Mouse (Mus musculus): ENCODE results near the gene Lin7a. TPM values are rescaled to one million over a fixed set of nuclear protein-coding genes. Genes with fewer than 3 reads are reported as not detected.

Lin7a gene
- polyA plus RNA-seq, 1 experiment from 2014 or later = 0.74 TPM

DNA sequence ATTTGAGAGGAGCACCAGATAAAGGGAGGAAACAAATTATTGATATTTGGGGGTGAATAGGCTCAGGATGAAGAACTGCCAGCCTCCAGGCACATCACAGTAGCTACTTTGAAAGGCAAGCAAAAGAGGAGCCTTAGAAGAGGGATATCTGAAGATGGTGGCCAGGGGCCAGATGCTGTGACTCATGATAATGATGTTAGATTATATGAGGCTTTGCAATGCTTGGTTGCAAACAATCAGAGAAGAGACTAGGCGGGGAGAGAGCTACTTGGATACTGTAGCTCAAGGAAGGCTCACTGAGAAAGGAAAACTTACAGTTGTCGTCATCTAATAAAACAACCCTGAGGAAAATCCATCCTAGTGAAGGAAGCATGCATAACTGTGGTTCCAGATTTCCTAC lies 5.2 kb downstream of the Lin7a start:
- ATAC-seq (ENCODE audit: low FRiP score, low TSS enrichment) (no peak), DNase-seq (ENCODE audit: low spot score) (no peak)
- Histone ChIP-seq H3K4me3 (ENCODE audit: low read depth, low read length) (no peak overlapping the region), H3K36me3 (ENCODE audit: control insufficient read depth, insufficient read depth, low read length) (no peaks in the 10 kb centered on the region), H3K4me1 (replicated peaks; ENCODE audit: control insufficient read depth, insufficient read depth) (no peaks in the 10 kb centered on the region), H3K9me3 (ENCODE audit: control insufficient read depth, low read length) (no peaks in the 10 kb centered on the region), H3K9ac (ENCODE audit: low read length) (no peak overlapping the region), H3K27ac (replicated peaks) (no peak overlapping the region), H3K4me2 (replicated peaks; ENCODE audit: low read depth) (no peak overlapping the region), H3K27me3 (ENCODE audit: control insufficient read depth, insufficient read depth, low read length) (no peaks in the 10 kb centered on the region)
- 76% methylated on average over 2 of the region's 2 CpGs for WGBS
- TF ChIP-seq CTCF (IDR thresholded peaks at IDR 0.05; ENCODE audit: low read depth) (no peak), EP300 (optimal IDR thresholded peaks at IDR 0.05) (no peak)

DNA sequence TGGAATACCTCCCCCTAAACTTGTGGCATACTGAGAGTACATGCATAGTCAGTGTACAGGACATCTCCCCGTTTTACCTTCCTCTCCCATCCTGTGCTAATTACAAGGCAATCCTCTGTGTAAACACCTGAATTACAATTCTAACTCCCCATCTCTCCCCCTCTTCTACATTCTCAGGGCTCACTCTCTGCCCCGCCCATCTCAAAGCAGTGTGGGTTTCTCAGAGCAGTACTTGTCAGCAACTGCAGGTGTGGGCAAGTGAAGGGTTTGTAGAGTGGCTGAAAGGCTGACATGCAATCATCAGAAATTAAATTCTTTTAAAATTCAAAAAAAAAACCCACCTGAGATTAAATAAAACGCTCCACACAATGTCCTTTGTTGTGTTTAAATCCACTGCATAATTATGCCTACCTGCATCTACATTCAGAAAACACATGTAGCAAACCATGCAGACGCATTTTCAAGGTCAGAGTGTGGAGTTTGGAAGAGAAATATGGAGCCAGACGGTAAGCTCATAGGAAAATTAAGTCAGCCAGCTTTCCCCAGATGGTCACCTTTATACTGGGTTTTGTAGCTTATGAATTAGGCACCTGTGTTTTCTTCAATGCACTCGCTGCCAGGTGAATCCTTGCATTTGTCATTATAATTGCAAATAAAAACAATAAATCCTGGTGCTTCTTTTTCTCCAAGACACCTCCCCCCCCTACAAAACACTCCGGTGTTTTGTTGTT lies 22.6 kb downstream of the Lin7a start:
- H3K27me3 ChIP-seq (ENCODE audit: control insufficient read depth, insufficient read depth, low read length) = no peaks in the 10 kb centered on the region
- no peak overlapping the region for H3K9ac ChIP-seq (ENCODE audit: low read length)
- H3K9me3 ChIP-seq (ENCODE audit: control insufficient read depth, low read length) = no peaks in the 10 kb centered on the region
- DNase-seq (ENCODE audit: low spot score) = no peak
- WGBS = 59% methylated on average over 7 of the region's 7 CpGs
- no peak overlapping the region for H3K4me2 ChIP-seq (replicated peaks; ENCODE audit: low read depth)
- no peak for ATAC-seq (ENCODE audit: low FRiP score, low TSS enrichment)
- TF ChIP-seq EP300 (optimal IDR thresholded peaks at IDR 0.05) (no peak), CTCF (IDR thresholded peaks at IDR 0.05; ENCODE audit: low read depth) (no peak)
- no peak overlapping the region for H3K27ac ChIP-seq (replicated peaks)
- H3K36me3 ChIP-seq (ENCODE audit: control insufficient read depth, insufficient read depth, low read length) = no peaks in the 10 kb centered on the region
- no peaks in the 10 kb centered on the region for H3K4me1 ChIP-seq (replicated peaks; ENCODE audit: control insufficient read depth, insufficient read depth)
- H3K4me3 ChIP-seq (ENCODE audit: low read depth, low read length) = no peak overlapping the region

DNA sequence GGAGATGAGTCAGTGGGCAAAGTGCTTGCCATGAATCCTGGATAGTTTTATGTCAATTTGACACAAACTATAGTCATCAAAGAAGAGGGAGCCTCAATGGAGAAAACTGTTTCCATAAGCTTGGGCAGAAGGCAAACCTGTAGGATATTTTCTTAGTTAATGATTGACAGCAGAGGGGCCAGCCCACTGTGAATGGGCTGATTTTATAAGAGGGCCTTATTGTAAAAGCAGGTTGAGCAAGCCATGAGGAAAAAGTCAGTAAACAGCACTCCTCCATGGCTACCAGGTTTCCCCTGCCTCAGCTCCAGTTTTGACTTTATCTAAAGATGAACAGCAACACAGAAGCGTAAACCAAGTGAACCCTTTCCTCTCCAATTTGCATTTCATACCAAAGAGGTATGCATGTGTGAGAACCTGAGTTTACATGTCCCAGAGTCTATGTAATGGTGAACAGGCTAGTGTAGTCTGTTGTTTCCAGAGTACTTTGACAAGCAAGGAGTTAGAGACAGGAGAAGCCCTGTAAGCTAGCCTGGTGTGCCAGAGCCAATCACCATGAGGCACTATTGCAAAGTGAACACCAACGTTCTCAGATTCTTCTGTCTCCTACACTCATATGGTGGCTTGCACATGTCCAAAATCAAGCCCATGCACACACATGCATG lies 29.2 kb downstream of the Lin7a start:
- 63% methylated on average over 2 of the region's 2 CpGs for WGBS
- no peak overlapping the region for H3K9ac ChIP-seq (ENCODE audit: low read length)
- H3K27ac ChIP-seq (replicated peaks) = no peak overlapping the region
- TF ChIP-seq EP300 (optimal IDR thresholded peaks at IDR 0.05) (no peak), CTCF (IDR thresholded peaks at IDR 0.05; ENCODE audit: low read depth) (no peak)
- no peak for DNase-seq (ENCODE audit: low spot score)
- H3K4me2 ChIP-seq (replicated peaks; ENCODE audit: low read depth) = no peak overlapping the region
- H3K4me3 ChIP-seq (ENCODE audit: low read depth, low read length) = no peak overlapping the region
- H3K9me3 ChIP-seq (ENCODE audit: control insufficient read depth, low read length) = no peaks in the 10 kb centered on the region
- H3K4me1 ChIP-seq (replicated peaks; ENCODE audit: control insufficient read depth, insufficient read depth) = no peaks in the 10 kb centered on the region
- no peaks in the 10 kb centered on the region for H3K36me3 ChIP-seq (ENCODE audit: control insufficient read depth, insufficient read depth, low read length)
- no peaks in the 10 kb centered on the region for H3K27me3 ChIP-seq (ENCODE audit: control insufficient read depth, insufficient read depth, low read length)
- no peak for ATAC-seq (ENCODE audit: low FRiP score, low TSS enrichment)

DNA sequence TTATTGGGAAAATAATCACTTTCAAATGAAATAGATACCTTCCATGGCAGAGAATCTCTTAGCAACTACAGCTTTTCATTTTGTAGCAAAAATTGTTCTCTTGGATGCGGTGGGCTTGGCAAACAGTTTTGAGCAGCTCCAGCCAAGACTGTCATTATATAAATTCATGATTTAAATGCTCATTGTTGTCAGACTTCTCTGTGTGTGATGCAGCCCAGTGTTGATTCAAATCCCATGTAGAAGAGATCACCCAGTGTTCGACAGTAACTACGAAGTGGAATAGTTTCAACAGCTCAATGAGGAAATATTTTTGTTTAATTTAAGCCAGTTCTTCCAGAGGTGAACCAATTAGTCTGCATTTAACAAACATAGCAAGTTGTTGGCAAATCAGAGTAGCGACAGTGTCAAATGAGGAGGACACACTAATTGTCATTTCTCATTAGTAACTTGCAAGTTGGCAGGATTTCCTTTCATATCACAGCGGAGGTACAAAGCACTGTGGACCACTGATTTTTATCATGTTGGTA lies 39.5 kb downstream of the Lin7a start:
- 40% methylated on average over 5 of the region's 5 CpGs for WGBS
- Histone ChIP-seq H3K4me1 (replicated peaks; ENCODE audit: control insufficient read depth, insufficient read depth) (no peaks in the 10 kb centered on the region), H3K4me2 (replicated peaks; ENCODE audit: low read depth) (no peak overlapping the region), H3K36me3 (ENCODE audit: control insufficient read depth, insufficient read depth, low read length) (no peaks in the 10 kb centered on the region), H3K9ac (ENCODE audit: low read length) (no peak overlapping the region), H3K4me3 (ENCODE audit: low read depth, low read length) (no peak overlapping the region), H3K27ac (replicated peaks) (no peak overlapping the region), H3K27me3 (ENCODE audit: control insufficient read depth, insufficient read depth, low read length) (no peaks in the 10 kb centered on the region), H3K9me3 (ENCODE audit: control insufficient read depth, low read length) (no peaks in the 10 kb centered on the region)
- ATAC-seq (ENCODE audit: low FRiP score, low TSS enrichment) (no peak), DNase-seq (ENCODE audit: low spot score) (no peak)
- no peak for TF ChIP-seq CTCF (IDR thresholded peaks at IDR 0.05; ENCODE audit: low read depth)
- TF ChIP-seq EP300 (optimal IDR thresholded peaks at IDR 0.05) = no peak

DNA sequence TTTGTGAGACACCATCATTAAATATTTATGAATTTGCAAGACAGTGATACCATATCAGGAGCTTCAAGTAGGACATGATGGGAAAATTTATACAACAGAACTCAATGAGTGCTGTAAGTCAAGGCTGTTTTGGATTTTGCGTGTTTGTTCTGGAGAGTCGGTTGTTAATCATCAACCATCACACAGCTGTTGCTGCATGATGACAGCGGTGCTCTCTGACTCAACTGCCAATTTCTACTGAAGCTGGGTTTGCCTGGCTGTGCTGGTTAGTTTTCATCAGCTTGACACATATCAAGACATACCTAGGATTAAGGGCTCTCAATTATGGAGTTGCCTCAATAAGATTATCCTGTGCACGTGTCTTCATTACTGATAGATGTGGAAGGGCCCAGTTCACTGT lies 41.1 kb downstream of the Lin7a start:
- H3K36me3 ChIP-seq (ENCODE audit: control insufficient read depth, insufficient read depth, low read length) = no peaks in the 10 kb centered on the region
- H3K4me2 ChIP-seq (replicated peaks; ENCODE audit: low read depth) = no peak overlapping the region
- no peaks in the 10 kb centered on the region for H3K9me3 ChIP-seq (ENCODE audit: control insufficient read depth, low read length)
- no peak for TF ChIP-seq EP300 (optimal IDR thresholded peaks at IDR 0.05)
- TF ChIP-seq CTCF (IDR thresholded peaks at IDR 0.05; ENCODE audit: low read depth) = no peak
- 82% methylated on average over 4 of the region's 4 CpGs for WGBS
- no peak for DNase-seq (ENCODE audit: low spot score)
- H3K27me3 ChIP-seq (ENCODE audit: control insufficient read depth, insufficient read depth, low read length) = no peaks in the 10 kb centered on the region
- no peak overlapping the region for H3K27ac ChIP-seq (replicated peaks)
- no peak for ATAC-seq (ENCODE audit: low FRiP score, low TSS enrichment)
- H3K4me3 ChIP-seq (ENCODE audit: low read depth, low read length) = no peak overlapping the region
- H3K9ac ChIP-seq (ENCODE audit: low read length) = no peak overlapping the region
- no peaks in the 10 kb centered on the region for H3K4me1 ChIP-seq (replicated peaks; ENCODE audit: control insufficient read depth, insufficient read depth)

DNA sequence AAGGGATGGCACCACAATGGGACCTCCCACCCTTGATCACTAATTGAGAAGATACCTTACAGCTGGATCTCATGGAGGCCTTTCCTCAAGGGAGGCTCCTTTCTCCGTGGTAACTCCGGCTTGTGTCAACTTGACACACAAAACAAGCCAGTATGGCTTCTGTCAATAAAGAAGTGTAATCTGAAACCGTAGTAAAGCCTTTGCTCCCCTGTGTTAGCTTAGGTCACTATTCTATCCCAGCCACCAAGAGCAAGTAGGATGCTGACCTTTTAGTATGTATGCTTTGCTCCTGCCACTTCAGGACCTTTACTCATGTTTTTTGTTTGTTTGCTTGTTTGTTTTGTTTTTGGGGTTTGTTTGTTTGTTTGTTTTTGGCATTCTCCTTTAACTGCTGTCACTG lies 41.9 kb downstream of the Lin7a start:
- no peak for ATAC-seq (ENCODE audit: low FRiP score, low TSS enrichment)
- TF ChIP-seq EP300 (optimal IDR thresholded peaks at IDR 0.05) (no peak), CTCF (IDR thresholded peaks at IDR 0.05; ENCODE audit: low read depth) (no peak)

More for the DNA sequence above, 41.9 kb downstream of the Lin7a start:
- Histone ChIP-seq H3K9me3 (ENCODE audit: control insufficient read depth, low read length) (no peaks in the 10 kb centered on the region), H3K4me3 (ENCODE audit: low read depth, low read length) (no peak overlapping the region), H3K4me2 (replicated peaks; ENCODE audit: low read depth) (no peak overlapping the region), H3K9ac (ENCODE audit: low read length) (no peak overlapping the region), H3K27me3 (ENCODE audit: control insufficient read depth, insufficient read depth, low read length) (no peaks in the 10 kb centered on the region), H3K27ac (replicated peaks) (no peak overlapping the region), H3K4me1 (replicated peaks; ENCODE audit: control insufficient read depth, insufficient read depth) (no peaks in the 10 kb centered on the region), H3K36me3 (ENCODE audit: control insufficient read depth, insufficient read depth, low read length) (no peaks in the 10 kb centered on the region)
- no peak for DNase-seq (ENCODE audit: low spot score)
- 40% methylated on average over 3 of the region's 3 CpGs for WGBS
